In the genomic region with DNA sequence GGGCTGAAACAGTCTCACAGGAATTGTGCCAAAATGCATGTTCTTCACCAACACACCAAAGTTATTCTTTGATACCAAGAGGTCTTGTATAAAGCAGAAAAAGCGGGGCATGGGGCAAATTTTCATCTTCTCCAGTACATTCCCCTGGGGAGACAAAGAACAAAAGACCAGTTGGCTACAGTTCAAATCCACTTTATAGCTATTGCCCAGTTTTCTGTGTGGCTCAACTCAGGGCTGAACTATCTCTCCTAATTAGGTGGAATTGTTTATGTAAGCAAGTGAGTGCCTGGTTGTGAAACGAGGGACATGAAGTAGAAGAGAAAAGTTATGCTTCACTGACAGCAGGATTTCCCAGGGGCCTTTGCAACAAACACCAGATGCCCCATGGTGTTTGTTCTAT, we compare ENCODE assay signal across 43 mouse cellular contexts. TPM values are rescaled to one million over a fixed set of nuclear protein-coding genes. Genes with fewer than 3 reads are reported as not detected.
"Had no signal": no experiment of that assay in that cellular context is flagged by ENCODE, and none has a peak within 500 bp of the region (broad histone marks: within the 10 kb centered on the region; RNA-seq: fewer than 3 reads in every experiment).

No protein-coding gene starts in this region.

- H3K27ac ChIP-seq: heart, embryonic 10.5 days; heart, embryonic 13.5 days; heart, embryonic 15.5 days; hindbrain, embryonic 10.5 days; hindbrain, embryonic 12.5 days; hindbrain, embryonic 13.5 days; hindbrain, embryonic 15.5 days; hindbrain, postnatal 0 days; intestine, embryonic 15.5 days; kidney, embryonic 15.5 days; kidney, postnatal 0 days; layer of hippocampus, adult 2 months; left cerebral cortex, adult 2 months had no signal

- H3K4me1 ChIP-seq: heart, embryonic 10.5 days; heart, embryonic 12.5 days; heart, embryonic 13.5 days; heart, embryonic 15.5 days; hindbrain, embryonic 10.5 days; hindbrain, embryonic 12.5 days; hindbrain, embryonic 13.5 days; hindbrain, embryonic 15.5 days; intestine, embryonic 15.5 days; kidney, embryonic 15.5 days had no signal

- H3K9ac ChIP-seq: heart, embryonic 12.5 days; heart, embryonic 13.5 days; heart, embryonic 15.5 days; hindbrain, embryonic 12.5 days; hindbrain, embryonic 13.5 days; hindbrain, embryonic 15.5 days; intestine, embryonic 15.5 days; kidney, embryonic 15.5 days had no signal

- H3K36me3 ChIP-seq: heart, embryonic 10.5 days; heart, embryonic 12.5 days; heart, embryonic 13.5 days; heart, embryonic 15.5 days; hindbrain, embryonic 10.5 days; hindbrain, embryonic 12.5 days; hindbrain, embryonic 13.5 days; hindbrain, embryonic 15.5 days; intestine, embryonic 15.5 days; kidney, embryonic 15.5 days had no signal

- H3K9me3 ChIP-seq: heart, embryonic 15.5 days; intestine, embryonic 15.5 days; kidney, embryonic 15.5 days had no signal

- ATAC-seq: hindbrain, embryonic 16.5 days; hindbrain, postnatal 0 days; inflammation-experienced regulatory T-cells, adult 6 months; intestine, embryonic 15.5 days; intestine, embryonic 16.5 days; intestine, postnatal 0 days had no signal

- H3K4me3 ChIP-seq: heart, embryonic 10.5 days; heart, embryonic 12.5 days; heart, embryonic 13.5 days; heart, embryonic 15.5 days; hindbrain, embryonic 10.5 days; hindbrain, embryonic 12.5 days; hindbrain, embryonic 13.5 days; hindbrain, embryonic 15.5 days; intestine, embryonic 15.5 days; kidney, embryonic 15.5 days; layer of hippocampus, adult 2 months; left cerebral cortex, adult 2 months had no signal

- H3K4me2 ChIP-seq: heart, embryonic 11.5 days; heart, embryonic 12.5 days; heart, embryonic 13.5 days; heart, embryonic 15.5 days; hindbrain, embryonic 12.5 days; hindbrain, embryonic 13.5 days; hindbrain, embryonic 15.5 days; intestine, embryonic 15.5 days; kidney, embryonic 15.5 days had no signal

- DNase-seq: heart, postnatal 10 days; heart, postnatal 14 days; heart, postnatal 36 days; heart, postnatal 4 days; kidney, adult 11 months; kidney, adult 18-20 months; kidney, adult 2 months; kidney, adult 8-10 months; kidney, adult 9 months; kidney, postnatal 10 days; kidney, postnatal 14 days; kidney, postnatal 25 days; kidney, postnatal 36 days; kidney, postnatal 4 days; layer of hippocampus, adult 9-11 months; layer of hippocampus, postnatal 36 days had no signal

- H3K27me3 ChIP-seq: heart, embryonic 12.5 days; heart, embryonic 13.5 days; heart, embryonic 15.5 days; hindbrain, embryonic 12.5 days; hindbrain, embryonic 13.5 days; hindbrain, embryonic 15.5 days; intestine, embryonic 15.5 days; kidney, embryonic 15.5 days had no signal

RNA-seq across cellular contexts. Expression of gene Gm13124, which starts 3.7 kb away (rescaled TPM):
- polyA plus RNA-seq: heart, embryonic 10.5 days; heart, embryonic 11.5 days; heart, embryonic 12.5 days; heart, embryonic 13.5 days; heart, embryonic 14.5 days; heart, embryonic 15.5 days; heart, embryonic 16.5 days; heart, postnatal 0 days; hindbrain, embryonic 10.5 days; hindbrain, embryonic 11.5 days; hindbrain, embryonic 12.5 days; hindbrain, embryonic 13.5 days; hindbrain, embryonic 15.5 days; hindbrain, embryonic 16.5 days; hindbrain, postnatal 0 days; inflammation-experienced regulatory T-cells, adult 6 months; intestine, embryonic 14.5 days; intestine, embryonic 15.5 days; intestine, embryonic 16.5 days; intestine, postnatal 0 days; kidney, adult 2 months; kidney, embryonic 14.5 days; kidney, embryonic 15.5 days; kidney, embryonic 16.5 days; kidney, postnatal 0 days; large intestine, adult 2 months had no signal

RNA-seq across cellular contexts. Expression of gene 9430007A20Rik, which starts 41.6 kb away (rescaled TPM):
- polyA plus RNA-seq: heart, embryonic 10.5 days; heart, embryonic 11.5 days; heart, embryonic 12.5 days; heart, embryonic 13.5 days; heart, embryonic 14.5 days; heart, embryonic 15.5 days; heart, embryonic 16.5 days; heart, postnatal 0 days; hindbrain, embryonic 10.5 days; hindbrain, embryonic 11.5 days; hindbrain, embryonic 12.5 days; hindbrain, embryonic 13.5 days; hindbrain, embryonic 15.5 days; hindbrain, embryonic 16.5 days; hindbrain, postnatal 0 days; inflammation-experienced regulatory T-cells, adult 6 months; intestine, embryonic 14.5 days; intestine, embryonic 15.5 days; intestine, embryonic 16.5 days; intestine, postnatal 0 days; kidney, adult 2 months; kidney, embryonic 14.5 days; kidney, embryonic 15.5 days; kidney, embryonic 16.5 days; kidney, postnatal 0 days; large intestine, adult 2 months had no signal

RNA-seq across cellular contexts. Expression of gene Aadacl4, which starts 52.3 kb away (rescaled TPM):
- polyA plus RNA-seq: heart, embryonic 10.5 days; heart, embryonic 11.5 days; heart, embryonic 12.5 days; heart, embryonic 13.5 days; heart, embryonic 14.5 days; heart, embryonic 15.5 days; heart, embryonic 16.5 days; heart, postnatal 0 days; hindbrain, embryonic 10.5 days; hindbrain, embryonic 11.5 days; hindbrain, embryonic 12.5 days; hindbrain, embryonic 13.5 days; hindbrain, embryonic 15.5 days; hindbrain, embryonic 16.5 days; hindbrain, postnatal 0 days; inflammation-experienced regulatory T-cells, adult 6 months; intestine, embryonic 14.5 days; intestine, embryonic 15.5 days; intestine, embryonic 16.5 days; intestine, postnatal 0 days; kidney, adult 2 months; kidney, embryonic 14.5 days; kidney, embryonic 15.5 days; kidney, embryonic 16.5 days; kidney, postnatal 0 days; large intestine, adult 2 months had no signal
